24 mouse cellular contexts compared by ENCODE assay signal in genomic region chr12:58594781-58595180, GRCm38 (mm10).
"Had no signal": no experiment of that assay in that cellular context is flagged by ENCODE, and none has a peak within 500 bp of the region (broad histone marks: within the 10 kb centered on the region; RNA-seq: fewer than 3 reads in every experiment).

No protein-coding gene starts in this region.

- ATAC-seq: hindbrain, postnatal 0 days; intestine, embryonic 16.5 days; liver, embryonic 12.5 days had no signal

- DNase-seq: gastrocnemius, postnatal 14 days; gastrocnemius, postnatal 36 days; heart, adult 18-20 months; heart, postnatal 14 days; heart, postnatal 36 days; kidney, adult 11 months; kidney, adult 2 months; kidney, adult 9 months; kidney, postnatal 14 days; kidney, postnatal 36 days; layer of hippocampus, adult 9-11 months; layer of hippocampus, postnatal 36 days had no signal

- H3K4me2 ChIP-seq: heart, embryonic 11.5 days; heart, embryonic 13.5 days; heart, embryonic 15.5 days; hindbrain, embryonic 13.5 days; kidney, embryonic 15.5 days; limb, embryonic 13.5 days; limb, embryonic 15.5 days; liver, embryonic 12.5 days had no signal

- H3K4me3 ChIP-seq: heart, embryonic 13.5 days; heart, embryonic 15.5 days; hindbrain, embryonic 13.5 days; kidney, embryonic 15.5 days; limb, embryonic 13.5 days; limb, embryonic 15.5 days; liver, embryonic 12.5 days had no signal

- H3K36me3 ChIP-seq: heart, embryonic 13.5 days; heart, embryonic 15.5 days; hindbrain, embryonic 13.5 days; kidney, embryonic 15.5 days; limb, embryonic 13.5 days; limb, embryonic 15.5 days; liver, embryonic 12.5 days had no signal

- H3K27ac ChIP-seq: heart, embryonic 13.5 days; heart, embryonic 15.5 days; hindbrain, embryonic 13.5 days; hindbrain, postnatal 0 days; kidney, embryonic 15.5 days; kidney, postnatal 0 days; limb, embryonic 13.5 days; limb, embryonic 15.5 days; liver, embryonic 12.5 days; liver, embryonic 14.5 days had no signal

- H3K27me3 ChIP-seq: heart, embryonic 13.5 days; heart, embryonic 15.5 days; hindbrain, embryonic 13.5 days; kidney, embryonic 15.5 days; limb, embryonic 13.5 days; limb, embryonic 15.5 days; liver, embryonic 12.5 days had no signal

- H3K4me1 ChIP-seq: heart, embryonic 13.5 days; heart, embryonic 15.5 days; kidney, embryonic 15.5 days; limb, embryonic 13.5 days; liver, embryonic 12.5 days had no signal

- H3K9ac ChIP-seq: heart, embryonic 13.5 days; heart, embryonic 15.5 days; hindbrain, embryonic 13.5 days; kidney, embryonic 15.5 days; limb, embryonic 13.5 days; limb, embryonic 15.5 days; liver, embryonic 12.5 days; liver, embryonic 14.5 days had no signal

- H3K9me3 ChIP-seq: heart, embryonic 13.5 days; heart, embryonic 15.5 days; hindbrain, embryonic 13.5 days; kidney, embryonic 15.5 days; limb, embryonic 13.5 days; limb, embryonic 15.5 days; liver, embryonic 12.5 days had no signal
